Mouse (Mus musculus): Measurements from ENCODE around the gene Pcnt.

GRCm38 (mm10) chr10:76416811-76417210, 25.8 kb downstream of the Pcnt start:
- no peak for TF ChIP-seq CTCF (IDR thresholded peaks at IDR 0.05; ENCODE audit: extremely low read depth, insufficient read depth, insufficient read length, insufficient replicate concordance)
- TF ChIP-seq POLR2A (IDR thresholded peaks at IDR 0.05; ENCODE audit: low read depth, low read length), result no peak
